Mouse (Mus musculus) megakaryocyte, embryonic 14.5 days (primary cell): Measurements from ENCODE around the gene Guk1.

Source experiments
- FLI1 ChIP-seq: IDR thresholded peaks from 2 replicates; pipeline ENCODE4 v1.6.1; 2012; ENCODE audit warnings: low read length, inconsistent platforms, mixed read lengths
- GATA1 ChIP-seq: IDR thresholded peaks from 3 replicates; pipeline ENCODE4 v1.6.1; 2012; ENCODE audit warnings: mixed read lengths, low read length, inconsistent platforms, borderline replicate concordance

DNA sequence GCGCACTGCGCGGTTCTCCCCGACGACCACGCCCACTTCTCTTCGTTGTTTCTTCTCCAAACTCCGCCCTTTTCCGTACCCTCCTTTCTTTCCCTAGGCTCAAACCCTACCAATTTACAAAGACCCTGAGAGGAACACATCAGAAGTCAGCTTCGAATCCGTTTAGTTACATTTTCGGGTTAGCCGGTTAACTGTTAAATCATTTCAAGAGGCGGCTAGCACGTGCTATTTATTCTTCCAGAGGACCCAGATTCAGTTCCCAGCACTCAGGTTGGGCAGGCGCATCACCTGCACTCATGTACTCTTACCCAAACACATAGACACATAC lies at the start of gene Guk1:
- TF ChIP-seq GATA1 (no peak), FLI1 (no peak)
